Mouse (Mus musculus) liver, postnatal 0 days (tissue): ENCODE measurements around the gene Strada.

Source experiments
- CTCF ChIP-seq: sonication (generic); IDR thresholded peaks from 2 replicates; pipeline ENCODE4 v1.5.1; 2016; ENCODE audit warnings: antibody characterized with exemption, low read depth
- EP300 ChIP-seq: IDR thresholded peaks from 2 replicates; pipeline ENCODE4 v1.6.1; 2016; ENCODE audit warnings: antibody characterized with exemption, low read depth, mild to moderate bottlenecking

DNA sequence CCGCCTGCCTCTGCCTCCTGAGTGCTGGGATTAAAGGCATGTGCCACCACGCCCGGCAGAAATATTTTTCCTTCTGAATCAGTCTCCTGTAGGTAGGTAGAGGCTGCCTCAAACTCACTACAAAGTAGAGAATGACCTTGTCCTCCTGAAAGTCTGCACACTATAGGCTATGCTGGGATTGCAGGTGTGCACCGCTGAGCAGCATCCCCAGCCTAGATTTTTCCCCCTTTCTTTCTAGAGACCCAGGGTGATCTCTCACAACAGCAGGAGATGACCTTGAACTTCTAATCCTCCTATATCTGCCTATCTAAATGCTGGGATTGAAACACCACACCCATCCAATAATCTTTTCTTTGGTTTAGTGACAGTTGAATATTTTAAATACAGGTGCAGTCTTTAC, 14.6 kb downstream of the Strada start:
- no peak for TF ChIP-seq CTCF
- TF ChIP-seq EP300, result no peak
